15 mouse cellular contexts compared by ENCODE assay signal in the genomic region with DNA sequence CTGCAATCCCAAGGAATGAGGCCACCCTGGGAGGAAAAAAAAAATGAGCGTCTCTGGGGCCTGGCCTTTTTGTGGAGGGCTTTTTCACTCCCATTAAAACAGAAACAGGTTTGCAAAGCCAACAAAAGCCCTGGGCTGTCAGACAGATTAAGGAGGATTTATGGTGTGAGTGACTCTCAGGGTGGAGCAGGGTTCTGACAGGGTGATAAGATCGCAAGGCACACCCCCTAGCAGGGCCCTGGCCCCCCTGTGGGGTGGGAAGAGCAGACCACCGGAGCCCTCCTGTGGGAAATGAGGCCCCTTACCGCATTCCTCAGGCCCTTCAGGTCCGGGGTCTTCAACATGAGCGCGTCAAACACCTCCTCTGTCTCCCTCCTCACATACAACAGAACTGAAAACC. TPM values are rescaled to one million over a fixed set of nuclear protein-coding genes. Genes with fewer than 3 reads are reported as not detected.
A peak's percentile ranks its signal among the peaks of the same experiment; 100 is the strongest.
DNase-seq lines count a peak whose midpoint lies in the region; ATAC-seq and TF ChIP-seq lines count a peak whose summit lies in the region.
"Had no signal": no experiment of that assay in that cellular context is flagged by ENCODE, and none has a peak within 500 bp of the region (broad histone marks: within the 10 kb centered on the region; RNA-seq: fewer than 3 reads in every experiment).

No protein-coding gene starts in this region.

- no peak overlapping the region for H3K4me3 ChIP-seq in intestine, embryonic 14.5 days (ENCODE audit: low read depth, low read length)
- no peak overlapping the region for H3K4me3 ChIP-seq in intestine, postnatal 0 days (ENCODE audit: low read depth, low read length)
- no peak overlapping the region for H3K4me3 ChIP-seq in limb, embryonic 13.5 days
- H3K4me3 ChIP-seq: forebrain, embryonic 13.5 days had no signal

- no peak overlapping the region for H3K4me2 ChIP-seq in intestine, embryonic 14.5 days (ENCODE audit: low read length)
- no peak overlapping the region for H3K4me2 ChIP-seq in intestine, postnatal 0 days (replicated peaks; ENCODE audit: low read depth)
- H3K4me2 ChIP-seq in limb, embryonic 13.5 days (replicated peaks): peak overlapping the region; percentile 27; the same call in 1 of the 2 replicates
- H3K4me2 ChIP-seq: forebrain, embryonic 13.5 days; liver, embryonic 11.5 days had no signal

- peak; percentile 44 for DNase-seq in embryo, embryonic 10 days (ENCODE audit: low spot score)
- DNase-seq in embryo, embryonic 11 days: no peak
- no peak for DNase-seq in intestine, embryonic 14.5 days (ENCODE audit: low spot score)
- DNase-seq in ZHBTc4 (ENCODE audit: low read depth, low spot score): peak; percentile 69
- DNase-seq in right cerebral cortex, postnatal 25 days: no peak
- no peak for DNase-seq in ovary, postnatal 10 days (ENCODE audit: low spot score)
- DNase-seq: cerebellum, postnatal 36 days; layer of hippocampus, adult 9-11 months; right cerebral cortex, adult 18-20 months had no signal

- H3K4me1 ChIP-seq in intestine, embryonic 14.5 days (replicated peaks; ENCODE audit: control insufficient read depth, insufficient read depth, low read length): peaks cover 52% of the 10 kb centered on the region
- peaks cover 5% of the 10 kb centered on the region; the same call in 1 of the 2 replicates for H3K4me1 ChIP-seq in intestine, postnatal 0 days (replicated peaks; ENCODE audit: control insufficient read depth, insufficient read depth, low read length)
- peaks cover 92% of the 10 kb centered on the region for H3K4me1 ChIP-seq in limb, embryonic 13.5 days

- ATAC-seq in intestine, embryonic 14.5 days (replicated peaks; ENCODE audit: low FRiP score, low TSS enrichment, low read depth): 0 out of 2 replicates have a peak, but pooled peaks have one; percentile 10
- ATAC-seq in intestine, postnatal 0 days: no peak
- no peak for ATAC-seq in limb, embryonic 13.5 days (ENCODE audit: low FRiP score, low read depth)
- ATAC-seq: forebrain, embryonic 13.5 days; intestine, embryonic 16.5 days had no signal

- WGBS in intestine, embryonic 14.5 days: 15% methylated on average over 7 of the region's 7 CpGs
- WGBS in intestine, postnatal 0 days: 45% methylated on average over 7 of the region's 7 CpGs
- 4% methylated on average over 7 of the region's 7 CpGs for WGBS in limb, embryonic 13.5 days

- H3K9ac ChIP-seq in intestine, embryonic 14.5 days (ENCODE audit: low read length): no peak overlapping the region
- no peak overlapping the region for H3K9ac ChIP-seq in intestine, postnatal 0 days (ENCODE audit: low read depth, low read length)
- no peak overlapping the region for H3K9ac ChIP-seq in limb, embryonic 13.5 days
- H3K9ac ChIP-seq: forebrain, embryonic 13.5 days had no signal

- no peak for TF ChIP-seq CTCF in intestine, postnatal 0 days (IDR thresholded peaks at IDR 0.05; ENCODE audit: low read depth)

- H3K27ac ChIP-seq in intestine, embryonic 14.5 days (ENCODE audit: low read depth): peak overlapping the region; percentile 44; the same call in 1 of the 2 replicates
- H3K27ac ChIP-seq in intestine, postnatal 0 days (ENCODE audit: low read depth, low read length): no peak overlapping the region
- H3K27ac ChIP-seq in limb, embryonic 13.5 days: peak overlapping the region; percentile 48; the same call in 1 of the 2 replicates
- H3K27ac ChIP-seq: forebrain, embryonic 13.5 days had no signal

- H3K36me3 ChIP-seq in intestine, embryonic 14.5 days (ENCODE audit: control insufficient read depth, insufficient read depth, low read length): no peaks in the 10 kb centered on the region
- H3K36me3 ChIP-seq in intestine, postnatal 0 days (ENCODE audit: control insufficient read depth, insufficient read depth): no peaks in the 10 kb centered on the region
- H3K36me3 ChIP-seq in limb, embryonic 13.5 days: no peaks in the 10 kb centered on the region

- H3K9me3 ChIP-seq in intestine, embryonic 14.5 days (ENCODE audit: control insufficient read depth, low read length): no peaks in the 10 kb centered on the region
- H3K9me3 ChIP-seq in intestine, postnatal 0 days (ENCODE audit: control insufficient read depth): no peaks in the 10 kb centered on the region
- H3K9me3 ChIP-seq in limb, embryonic 13.5 days: no peaks in the 10 kb centered on the region
- H3K9me3 ChIP-seq: forebrain, embryonic 13.5 days had no signal

- H3K27me3 ChIP-seq in intestine, embryonic 14.5 days (replicated peaks; ENCODE audit: control insufficient read depth, insufficient read depth, low read length): no peaks in the 10 kb centered on the region
- no peaks in the 10 kb centered on the region for H3K27me3 ChIP-seq in intestine, postnatal 0 days (replicated peaks; ENCODE audit: control insufficient read depth, insufficient read depth, low read length)
- H3K27me3 ChIP-seq in limb, embryonic 13.5 days: peaks cover 16% of the 10 kb centered on the region

RNA-seq across cellular contexts. Expression of a gene that starts 25.3 kb away (rescaled TPM):
- polyA plus RNA-seq in intestine, embryonic 14.5 days (2014; fragmentation: Nextera tagmentation; extraction: Ambion mirVana): 7.1 and 9.2 TPM in 2 replicates
- 0.39 and 0.51 TPM in 2 replicates for polyA plus RNA-seq in intestine, postnatal 0 days (2015; fragmentation: Nextera tagmentation; extraction: Ambion mirVana)
- polyA plus RNA-seq in limb, embryonic 13.5 days (2015; fragmentation: Nextera tagmentation; extraction: Ambion mirVana): 19.7 and 21.1 TPM in 2 replicates
- polyA plus RNA-seq: gonadal fat pad, adult 2 months had no signal

RNA-seq across cellular contexts. Expression of a gene that starts 53.3 kb away (rescaled TPM):
- 4.3 and 6.7 TPM in 2 replicates for polyA plus RNA-seq in intestine, embryonic 14.5 days (2014; fragmentation: Nextera tagmentation; extraction: Ambion mirVana)
- polyA plus RNA-seq in intestine, postnatal 0 days (2015; fragmentation: Nextera tagmentation; extraction: Ambion mirVana): 5.7 TPM in 2 replicates
- 2.8 and 3.1 TPM in 2 replicates for polyA plus RNA-seq in limb, embryonic 13.5 days (2015; fragmentation: Nextera tagmentation; extraction: Ambion mirVana)

RNA-seq across cellular contexts. Expression of a gene that starts 53.5 kb away (rescaled TPM):
- 0.19 and 0.42 TPM in 2 replicates for polyA plus RNA-seq in intestine, embryonic 14.5 days (2014; fragmentation: Nextera tagmentation; extraction: Ambion mirVana)
- 0.09 TPM in 1 of 2 replicates, not detected in the other for polyA plus RNA-seq in intestine, postnatal 0 days (2015; fragmentation: Nextera tagmentation; extraction: Ambion mirVana)
- polyA plus RNA-seq in limb, embryonic 13.5 days (2015; fragmentation: Nextera tagmentation; extraction: Ambion mirVana): not detected in 2 replicates

Comparison
In these comparisons a context has a peak if more than half of its experiments do, and no peak if none do; other contexts are left out.
1. DNase-seq: peak in embryo, embryonic 10 days (single experiment) and ZHBTc4 (single experiment); none in embryo, embryonic 11 days (single experiment), intestine, embryonic 14.5 days (single experiment), right cerebral cortex, postnatal 25 days (single experiment) and ovary, postnatal 10 days (single experiment).